Mouse (Mus musculus) heart, postnatal 36 days (tissue): ENCODE measurements around the gene Rft1. TPM values are rescaled to one million over a fixed set of nuclear protein-coding genes. Genes with fewer than 3 reads are reported as not detected.

Source experiments
- DNase-seq, 2 experiments: peaks; one replicate each; pipeline ENCODE4 v3.0.0; 2021 to 2022
- intact Hi-C: fragments of 180-260 bp; cut with DNase I; formaldehyde crosslinking; loops from one replicate; pipeline ENCODE4 v1.15.1; 2025
- total RNA-seq, 2 experiments: library from RNA; stranded (reverse); gene quantifications; 2 replicates each; pipeline ENCODE4 v1.2.3; 2021

Rft1 gene
- total RNA-seq, 2 experiments from 2014 or later = 6.8 to 7.4 TPM

DNA sequence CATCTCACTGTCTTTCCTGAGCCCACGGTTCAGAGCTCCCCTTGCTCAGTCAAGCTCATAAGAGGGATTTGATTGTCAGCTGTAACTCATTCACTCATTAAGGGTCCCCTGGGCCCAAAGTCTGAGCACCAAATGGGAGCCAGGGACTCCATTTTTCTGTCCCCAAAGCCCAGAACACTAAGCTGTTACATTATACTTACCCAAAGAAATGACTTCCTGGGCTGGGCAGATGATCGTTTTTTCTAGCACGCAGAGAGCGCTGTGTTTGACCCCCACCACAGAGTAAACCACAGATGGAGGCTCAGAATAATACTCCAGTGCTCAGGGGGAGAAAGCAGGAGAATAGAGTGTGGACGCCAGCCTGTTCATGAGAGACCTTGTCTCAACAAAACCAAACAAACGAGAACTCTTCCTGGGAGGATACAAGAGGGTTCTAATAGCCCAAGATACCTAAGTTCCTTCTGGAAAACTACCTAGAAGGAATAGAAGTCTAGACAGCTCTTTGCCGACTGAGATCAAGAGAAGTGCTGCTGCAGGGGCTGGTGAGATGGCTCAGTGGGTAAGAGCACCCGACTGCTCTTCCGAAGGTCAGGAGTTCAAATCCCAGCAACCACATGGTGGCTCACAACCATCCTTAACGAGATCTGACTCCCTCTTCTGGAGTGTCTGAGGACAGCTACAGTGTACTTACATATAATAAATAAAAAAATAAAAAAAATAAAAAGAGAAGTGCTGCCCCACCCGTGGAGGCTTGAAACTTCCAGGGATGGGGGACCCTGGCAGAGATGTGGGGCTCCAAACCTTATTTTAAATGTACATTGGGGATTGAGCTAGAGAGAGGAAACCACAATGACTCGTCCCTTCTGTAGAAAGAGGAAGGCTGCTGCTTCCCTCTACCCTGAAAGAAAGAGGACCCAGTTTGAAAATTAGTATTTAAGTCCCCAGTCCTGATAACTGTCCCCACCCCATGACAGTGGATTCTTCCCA is 27.1 kb upstream of the Rft1 start:
- intact Hi-C loops = no loop called here
- DNase-seq = no peak

DNA sequence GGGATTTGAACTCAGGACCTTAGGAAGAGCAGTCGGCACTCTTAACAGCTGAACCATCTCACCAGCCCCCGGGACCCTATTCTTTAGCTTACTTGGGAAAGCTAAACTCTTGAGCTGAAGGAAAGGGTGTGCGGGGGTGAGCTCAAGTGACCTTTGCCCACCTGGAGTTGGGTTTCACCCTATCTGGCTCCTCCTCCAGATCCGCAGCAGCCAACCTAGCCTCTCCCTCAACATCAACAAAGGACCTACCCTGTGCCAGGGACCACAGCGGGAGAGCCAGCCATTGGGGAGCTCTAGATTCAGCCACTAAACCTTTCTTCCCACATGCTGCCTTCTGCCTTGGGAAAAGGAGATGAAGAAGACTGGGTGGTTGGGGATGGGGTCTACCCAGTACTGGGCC is 25.9 kb upstream of the Rft1 start:
- DNase-seq = no peak
- intact Hi-C loops = no loop called here

DNA sequence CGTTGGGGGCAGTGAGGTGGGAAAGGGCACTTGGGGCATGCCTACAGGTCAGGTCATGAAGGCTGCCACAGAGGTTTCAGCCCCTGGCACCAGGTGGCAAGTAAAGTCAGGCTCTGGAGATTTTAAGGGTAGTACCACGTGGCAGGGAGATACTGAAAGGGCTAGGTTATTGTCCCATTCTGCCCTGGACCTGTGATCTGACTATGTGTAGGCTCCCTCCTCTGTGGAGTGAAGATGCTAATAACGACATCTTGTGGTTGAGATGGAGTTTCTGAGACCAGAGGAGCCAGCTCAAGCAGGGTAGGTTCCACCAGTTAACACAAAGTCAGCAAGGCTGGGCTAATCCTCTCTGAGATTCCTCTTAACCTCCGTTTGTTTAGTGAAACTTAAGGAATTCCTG is 24.3 kb upstream of the Rft1 start:
- DNase-seq = no peak
- intact Hi-C loops = no loop called here

DNA sequence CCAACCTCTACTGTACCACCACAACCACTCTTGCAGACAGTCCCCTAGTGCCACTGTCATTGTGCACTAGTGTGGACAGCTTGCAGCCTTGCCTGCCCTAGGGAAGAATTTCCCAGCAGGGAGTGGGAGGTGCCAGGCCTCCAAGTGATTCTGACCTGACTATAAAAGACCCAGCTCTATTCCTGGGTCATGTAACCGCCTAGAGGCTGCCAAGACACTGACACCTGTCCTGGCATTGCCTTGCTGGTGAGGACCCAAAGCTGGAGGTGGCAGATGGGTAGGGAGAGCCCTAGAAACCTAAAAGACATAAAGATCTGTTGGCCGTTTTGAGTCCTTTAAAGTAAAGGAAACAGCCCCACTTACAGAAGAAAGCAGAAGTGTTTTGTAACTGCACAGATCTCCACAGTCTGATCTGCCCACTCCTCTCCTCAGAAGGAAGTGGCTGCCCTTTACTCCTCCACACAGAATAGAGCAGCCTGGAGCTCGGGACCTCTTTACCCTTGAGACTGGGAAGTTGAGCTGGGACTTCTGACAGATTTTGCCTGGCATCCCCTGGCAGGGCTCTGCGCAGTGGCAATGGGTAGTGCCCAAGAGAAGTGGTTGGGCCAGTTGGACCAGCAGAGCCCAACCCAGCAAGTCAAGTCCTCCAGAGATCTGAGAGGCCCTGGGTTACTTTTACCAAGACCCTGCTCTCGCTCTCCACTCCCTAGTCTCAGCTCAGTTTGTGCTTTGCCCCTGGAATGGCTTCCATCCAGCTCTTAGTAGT is 23.2 kb upstream of the Rft1 start:
- intact Hi-C loops = no loop called here
- peak in 1 of 2 experiments; percentile 51 for DNase-seq

DNA sequence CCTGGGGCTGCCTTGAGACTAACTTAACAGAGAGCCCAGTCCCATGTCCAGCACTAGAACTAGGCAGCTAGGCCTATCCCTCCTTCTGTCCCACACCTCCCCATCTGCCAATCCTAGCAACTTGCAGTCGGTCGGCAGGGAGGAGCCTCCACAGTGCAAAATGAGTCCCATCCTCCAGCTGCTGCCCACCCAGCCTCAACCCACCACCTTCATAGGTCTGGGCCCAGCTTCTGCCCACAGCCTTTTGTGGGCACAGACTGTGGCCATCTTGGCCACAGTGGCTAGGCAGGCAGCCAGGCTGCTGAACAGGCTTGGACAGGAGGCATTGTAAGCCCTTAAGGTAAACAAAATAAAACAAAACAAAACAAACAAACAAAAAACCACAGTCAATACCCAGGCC is 22.3 kb upstream of the Rft1 start:
- no peak for DNase-seq
- intact Hi-C loops = no loop called here

DNA sequence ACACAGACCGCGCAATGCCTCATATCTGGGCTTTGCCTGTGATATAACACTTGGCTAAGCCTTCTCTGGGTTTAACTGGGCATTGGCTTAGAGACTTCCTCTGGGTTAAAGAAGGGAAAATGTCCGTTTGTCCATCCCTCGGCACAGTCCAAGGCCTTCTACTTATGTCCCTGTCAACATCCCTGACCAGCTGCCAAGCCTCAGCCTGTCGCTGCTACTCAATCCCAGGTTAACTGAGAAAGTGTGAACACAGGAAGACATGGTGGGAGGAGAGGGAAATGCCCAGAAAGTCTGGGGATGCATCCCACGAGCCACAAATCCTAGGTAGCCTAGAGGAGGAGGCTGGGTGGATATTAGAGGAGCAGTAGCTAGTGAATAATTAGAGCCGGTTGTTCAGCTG is 20.5 kb upstream of the Rft1 start:
- DNase-seq = no peak
- intact Hi-C loops = no loop called here

DNA sequence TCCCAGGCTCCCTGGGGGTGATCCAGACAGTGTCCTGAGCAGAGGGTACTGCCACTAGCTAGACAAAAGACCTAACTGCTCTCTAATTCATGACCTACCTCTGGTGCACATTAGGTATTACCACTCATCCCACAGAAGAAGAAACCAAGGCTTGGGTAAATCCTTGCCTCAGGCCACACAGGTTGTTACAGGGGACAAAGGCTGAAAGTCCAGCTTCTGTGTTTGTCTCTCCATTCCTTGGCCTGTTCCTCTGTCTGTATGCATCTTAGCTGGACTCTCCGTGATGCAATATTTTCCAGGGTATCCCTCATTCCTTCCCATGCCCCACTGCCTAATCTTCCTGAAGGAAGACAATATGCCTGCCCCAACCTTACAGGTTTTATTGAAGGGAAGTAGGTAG is 19.7 kb upstream of the Rft1 start:
- DNase-seq = no peak
- intact Hi-C loops = no loop called here

DNA sequence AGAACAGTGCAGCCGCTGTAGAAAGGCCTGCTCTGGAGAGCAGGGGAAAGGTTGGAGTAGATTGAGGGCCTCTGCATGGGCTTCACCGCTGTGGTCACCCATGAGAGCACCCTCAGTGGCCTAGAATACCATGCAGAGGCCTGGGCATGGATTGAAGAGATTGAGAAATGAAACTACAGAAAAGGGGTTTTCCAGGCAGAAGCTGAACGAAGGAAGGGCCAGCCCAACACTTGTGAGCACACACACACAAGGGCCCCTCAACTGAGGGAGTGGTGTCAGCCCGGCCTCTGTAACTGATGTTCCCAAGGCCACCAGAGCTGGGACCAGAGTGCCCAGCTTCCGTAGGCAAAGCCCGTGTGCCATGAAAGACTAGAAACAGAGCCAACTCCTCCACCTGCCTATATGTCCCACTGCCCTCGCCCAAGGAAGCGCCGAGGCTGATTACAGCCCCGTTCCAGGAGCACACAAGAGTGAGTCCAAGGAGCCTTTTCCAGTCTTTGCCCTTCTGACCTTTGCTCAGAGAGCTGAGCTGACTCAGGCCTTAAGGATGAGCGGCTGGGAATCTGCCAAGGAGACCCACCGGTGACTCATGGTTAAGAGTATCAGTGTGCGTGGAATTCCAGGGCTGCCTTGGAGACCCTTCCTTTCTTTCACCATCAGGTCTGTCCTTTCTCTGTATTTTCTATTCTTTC is 18.8 kb upstream of the Rft1 start:
- intact Hi-C loops = no loop called here
- no peak for DNase-seq

DNA sequence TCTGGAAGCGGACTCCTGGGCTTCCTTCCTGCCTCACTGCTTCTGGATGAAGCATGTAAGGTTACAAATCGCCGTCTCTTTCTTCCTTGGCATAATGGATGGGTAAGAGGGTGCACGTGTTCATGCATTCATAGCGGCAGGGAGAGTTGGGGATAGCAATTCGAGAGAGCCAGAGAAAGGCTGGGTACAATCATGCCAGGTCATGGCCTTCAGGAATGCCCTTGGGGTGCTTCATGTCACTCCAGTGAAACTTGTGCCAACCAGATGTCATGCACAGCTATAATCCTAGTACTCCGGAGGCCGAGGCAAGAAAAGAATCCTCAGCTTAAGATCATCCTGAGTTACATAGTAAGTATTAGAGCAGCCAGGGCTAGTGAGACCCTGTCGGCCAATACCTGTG is 17.7 kb upstream of the Rft1 start:
- intact Hi-C loops = loop anchor here (2.0 kb wide), 1 partner anchor 20 kb away; no protein-coding TSS in a partner anchor
- no peak for DNase-seq

DNA sequence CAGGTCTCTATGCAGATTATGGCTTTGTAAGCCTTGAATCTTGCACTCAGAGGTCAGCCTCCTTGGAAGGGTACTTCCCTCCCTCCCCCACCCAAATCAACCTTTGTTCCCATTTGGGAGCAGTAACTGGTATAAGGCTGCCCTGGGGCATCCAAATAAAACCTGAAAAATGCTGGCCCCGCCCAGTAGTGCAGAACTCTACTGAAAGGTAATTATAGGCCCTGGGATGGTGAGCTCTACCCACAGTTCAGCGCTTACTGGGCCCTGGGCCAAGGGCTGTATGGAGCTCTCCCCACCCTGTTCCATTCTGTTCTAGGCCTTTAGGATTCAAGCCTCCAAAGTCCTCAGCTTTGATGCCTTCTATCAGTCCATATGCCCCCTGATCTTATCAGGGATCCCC is 17.1 kb upstream of the Rft1 start:
- DNase-seq = no peak
- intact Hi-C loops = loop anchor here (2.0 kb wide), 1 partner anchor 20 kb away; no protein-coding TSS in a partner anchor

DNA sequence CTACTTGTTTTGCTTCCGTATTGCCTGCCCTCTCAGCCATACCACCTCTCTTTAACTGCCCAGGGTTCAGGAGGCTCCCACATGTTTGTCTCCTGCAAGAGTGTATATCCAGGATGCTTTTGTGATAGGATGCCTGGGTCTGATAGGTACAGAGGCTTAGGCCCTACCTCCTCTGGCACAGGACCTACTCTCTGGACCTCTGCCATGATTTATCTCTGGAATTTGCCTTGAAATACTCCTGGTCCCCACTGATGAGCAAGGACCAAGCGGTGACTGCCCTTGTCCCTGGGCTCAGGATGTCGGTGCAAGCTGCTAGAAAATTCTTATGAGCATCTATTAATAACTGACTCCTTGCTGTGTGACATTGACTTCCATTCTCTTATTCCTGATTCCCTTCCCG is 16.2 kb upstream of the Rft1 start:
- intact Hi-C loops = no loop called here
- DNase-seq = no peak

DNA sequence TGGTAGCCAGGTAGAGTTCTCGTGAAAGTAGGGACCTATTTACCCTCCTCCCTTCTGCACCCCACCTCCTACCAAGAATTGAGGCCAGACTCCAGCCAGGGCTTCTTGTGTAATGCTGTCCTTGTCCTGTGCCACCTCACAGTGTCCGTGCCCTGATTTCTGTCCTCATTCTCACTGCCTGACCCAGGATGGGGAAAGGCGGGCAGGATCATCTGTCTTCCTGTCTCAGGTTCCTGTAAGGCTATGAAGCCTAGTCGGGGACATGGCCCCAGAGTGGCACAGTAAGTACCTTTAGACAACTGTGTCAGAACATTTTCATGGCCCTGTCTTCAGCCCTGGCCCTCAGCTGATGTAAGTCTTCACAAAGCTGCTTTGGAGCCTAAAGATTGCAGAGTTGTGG is 15.5 kb upstream of the Rft1 start:
- intact Hi-C loops = no loop called here
- no peak for DNase-seq

DNA sequence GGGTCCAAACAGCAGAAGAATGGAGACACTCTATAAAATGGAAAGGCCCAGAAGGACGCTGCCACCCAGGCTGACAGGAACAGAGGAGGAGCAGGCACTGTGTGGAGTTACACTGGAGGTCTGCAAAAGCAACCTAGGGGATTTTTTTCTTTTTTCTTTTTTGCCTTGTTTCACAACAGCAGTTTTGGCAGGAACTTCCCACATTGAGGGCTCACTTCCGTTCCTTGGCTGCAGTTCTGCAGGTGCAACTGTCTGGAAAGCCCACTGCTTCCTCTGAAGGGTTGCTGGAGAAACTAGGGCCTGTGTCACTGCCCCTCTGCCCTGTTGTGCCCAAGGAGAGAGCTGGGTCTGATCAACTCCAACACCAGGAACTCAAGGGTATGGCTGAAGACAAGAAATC is 12.4 kb upstream of the Rft1 start:
- intact Hi-C loops = no loop called here
- no peak for DNase-seq

DNA sequence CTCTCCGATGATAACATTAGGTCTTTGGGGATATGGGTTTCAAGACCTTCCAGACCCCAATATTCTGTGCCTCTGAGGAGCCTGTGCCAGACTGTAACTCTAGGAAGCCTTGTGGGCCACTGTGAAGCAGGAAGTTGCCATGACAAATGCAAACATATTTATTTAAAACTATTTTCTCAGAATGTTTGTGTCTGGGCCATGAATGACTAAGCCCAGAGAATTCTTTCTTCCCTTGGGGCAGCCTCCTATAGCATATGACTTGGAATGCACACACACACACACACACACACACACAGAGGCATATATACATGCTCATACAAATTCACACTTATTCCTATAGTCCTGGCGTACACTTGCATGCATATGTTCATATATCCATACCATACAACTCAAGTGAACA is 10.1 kb upstream of the Rft1 start:
- no peak for DNase-seq
- intact Hi-C loops = no loop called here

DNA sequence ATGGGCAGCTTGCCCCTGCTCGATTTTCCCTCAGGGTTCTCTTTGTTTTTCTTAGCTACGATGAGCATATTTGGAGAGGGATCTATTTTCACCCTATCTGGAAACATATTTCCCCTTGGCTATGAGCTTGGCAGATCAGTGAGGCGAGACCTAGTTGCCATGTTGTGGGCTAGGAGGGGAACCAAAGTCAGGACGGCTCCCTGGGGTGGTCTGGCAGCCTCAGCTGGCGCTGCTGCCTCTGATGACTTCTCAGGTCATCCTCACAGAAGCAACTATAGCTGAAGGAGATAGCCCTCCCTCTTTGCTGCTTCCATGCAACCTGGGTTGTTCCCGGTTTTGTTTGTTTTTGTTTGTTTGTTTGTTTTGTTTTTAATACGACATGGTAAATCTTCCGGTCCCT is 9.1 kb upstream of the Rft1 start:
- intact Hi-C loops = no loop called here
- DNase-seq = no peak

DNA sequence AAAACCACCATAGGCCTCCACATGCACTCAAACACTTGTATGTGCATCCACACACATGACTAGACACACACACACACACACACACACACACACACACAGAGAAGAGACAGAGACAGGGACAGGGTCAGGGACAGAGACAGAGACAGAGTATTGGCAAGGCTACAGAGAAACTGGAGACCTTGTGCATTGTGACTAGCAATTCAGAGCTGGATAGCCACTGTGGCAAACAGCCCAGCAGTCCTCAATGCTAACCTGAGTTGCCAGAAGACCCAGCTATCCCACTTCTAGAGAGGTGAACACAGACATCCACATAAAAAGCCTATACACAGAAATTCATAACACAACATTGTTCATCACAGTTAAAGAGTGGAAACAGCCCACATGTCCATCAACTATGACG is 7.7 kb upstream of the Rft1 start:
- intact Hi-C loops = no loop called here
- no peak for DNase-seq

DNA sequence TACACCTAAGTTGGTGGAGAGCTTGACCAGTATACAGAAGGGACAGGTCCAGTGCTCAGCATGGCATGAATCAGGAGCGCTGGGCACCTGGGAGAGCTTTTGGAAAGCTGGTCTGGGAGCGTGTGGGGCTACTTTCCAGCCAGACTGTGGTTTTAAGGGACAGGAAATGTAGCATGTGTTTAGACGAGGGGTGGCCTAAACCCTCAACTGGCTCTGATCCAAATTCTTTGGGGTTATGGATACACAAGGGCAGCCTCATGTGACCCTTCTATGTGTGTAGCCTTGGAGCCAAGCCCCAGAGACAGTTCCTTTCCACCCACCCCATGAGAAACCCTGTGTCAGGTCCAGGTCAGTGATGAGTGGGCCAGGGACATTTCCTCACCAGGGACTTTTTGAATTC is 5.7 kb upstream of the Rft1 start:
- no peak for DNase-seq
- intact Hi-C loops = no loop called here

DNA sequence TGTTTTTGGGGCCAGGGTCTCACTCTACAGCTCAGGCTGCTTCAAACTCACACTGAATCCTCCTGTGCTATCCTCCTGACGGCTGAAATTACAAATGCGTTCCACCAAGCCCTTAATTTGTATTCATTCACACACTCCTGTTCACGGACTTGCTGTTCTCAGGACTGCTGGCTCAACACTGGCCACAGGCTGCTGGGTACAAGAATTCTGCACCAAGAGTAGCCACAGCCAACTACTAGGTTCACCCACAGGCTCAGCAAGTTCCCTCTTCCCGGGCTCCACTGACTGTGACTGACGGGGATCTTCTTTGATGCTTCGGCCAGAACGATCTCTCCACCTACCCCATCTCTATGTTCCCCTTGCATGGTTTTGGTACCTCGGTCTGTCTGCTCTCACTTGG is 4.4 kb upstream of the Rft1 start:
- intact Hi-C loops = loop anchor here (5.0 kb wide), 1 partner anchor 37 kb away; no protein-coding TSS in a partner anchor
- no peak for DNase-seq

DNA sequence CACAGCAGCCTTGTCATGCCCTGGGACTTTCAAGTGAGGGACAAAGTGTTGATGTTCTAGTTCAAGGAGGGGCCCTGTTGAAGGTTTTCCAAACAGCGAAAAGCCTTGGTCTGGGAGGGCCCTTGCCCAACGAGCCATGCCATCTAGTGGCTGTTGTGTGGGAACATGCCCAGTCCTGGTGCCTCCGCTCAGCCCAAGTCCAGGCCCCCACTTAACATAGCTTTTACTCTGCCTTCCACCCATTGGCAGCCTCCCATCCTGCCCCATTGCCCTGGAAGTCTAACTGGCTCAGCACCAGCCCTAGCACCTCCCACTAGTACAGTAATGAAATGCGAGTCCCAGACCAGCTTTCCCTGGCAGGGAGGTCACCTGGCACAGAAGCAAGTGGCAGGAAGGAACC is 3.2 kb upstream of the Rft1 start:
- DNase-seq = peak; percentile 63 to 65
- intact Hi-C loops = loop anchor here (5.0 kb wide), 1 partner anchor 39 kb away; no protein-coding TSS in a partner anchor

DNA sequence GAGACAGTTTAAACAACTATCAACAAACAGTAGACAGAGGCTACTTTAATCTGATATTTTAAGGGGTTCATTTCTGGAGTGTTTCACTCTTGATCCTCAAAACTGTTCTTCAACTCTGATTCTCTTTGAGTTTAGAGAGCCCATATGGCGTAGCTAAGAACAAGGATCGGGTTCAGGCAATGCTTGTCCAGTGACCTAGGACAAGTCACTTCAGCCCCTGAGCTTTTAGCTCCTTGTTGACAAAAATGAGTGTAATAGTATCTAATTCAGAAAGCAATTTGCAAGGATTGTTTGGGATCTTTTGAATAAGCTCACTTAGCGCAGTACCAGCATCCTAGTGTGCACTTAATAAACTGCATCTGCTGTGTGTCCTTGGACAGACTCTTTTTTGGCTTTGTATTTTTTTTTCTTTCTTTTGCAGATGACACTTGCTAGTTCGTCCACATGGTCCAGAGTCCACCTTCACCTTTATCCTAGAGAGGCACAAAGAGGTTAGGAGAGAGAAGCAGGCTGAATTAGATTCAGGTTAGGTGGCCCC is 600 bp downstream of the Rft1 start:
- intact Hi-C loops = loop anchor here (5.0 kb wide), 2 partner anchors 32 to 42 kb away; no protein-coding TSS in a partner anchor
- DNase-seq = no peak

DNA sequence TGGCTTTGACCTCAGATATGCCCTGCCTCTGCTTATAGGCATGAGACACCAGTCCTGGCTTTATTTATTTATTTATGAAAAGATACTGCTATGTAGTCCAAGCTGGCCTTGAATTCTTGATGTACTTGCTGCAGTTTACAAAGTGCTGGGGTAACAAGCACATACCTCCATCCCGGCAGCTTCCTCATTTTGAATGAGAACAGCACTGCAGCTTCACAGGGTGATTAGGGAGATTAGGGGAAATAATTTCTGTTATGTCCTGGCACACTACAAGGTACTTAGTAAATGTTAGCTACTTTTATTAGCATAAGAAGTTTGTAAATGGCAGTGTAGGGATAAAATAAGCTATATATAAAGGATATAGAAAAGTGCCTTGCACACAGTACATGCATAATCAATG is 1.4 kb downstream of the Rft1 start:
- DNase-seq = no peak
- intact Hi-C loops = loop anchor here (5.0 kb wide), 1 partner anchor 33 kb away; no protein-coding TSS in a partner anchor
